Mouse (Mus musculus) kidney, embryonic 15.5 days (tissue): Measurements from ENCODE around the gene Rilp. TPM values are rescaled to one million over a fixed set of nuclear protein-coding genes. Genes with fewer than 3 reads are reported as not detected.

Source experiments
- ATAC-seq: fragments of 200-750 bp; cut with Nextera tagmentation; replicated peaks from 2 replicates; pipeline ENCODE4 v1.8.0; 2017; ENCODE audit warnings: moderate TSS enrichment; ENCODE audit not compliant: low FRiP score
- H3K27ac ChIP-seq: fragments of 300-500 bp; sonication (generic); 2 replicates; pipeline ENCODE4 v1.5.1; 2015; ENCODE audit warnings: mild to moderate bottlenecking, inconsistent platforms
- H3K27me3 ChIP-seq: fragments of 300-500 bp; sonication (generic); 2 replicates; pipeline ENCODE4 v1.6.1; 2015; ENCODE audit warnings: inconsistent platforms
- H3K36me3 ChIP-seq: fragments of 300-500 bp; sonication (generic); 2 replicates; pipeline ENCODE4 v1.6.1; 2015; ENCODE audit warnings: inconsistent platforms
- H3K4me1 ChIP-seq: fragments of 300-500 bp; sonication (generic); 2 replicates; pipeline ENCODE4 v1.6.1; 2015; ENCODE audit warnings: inconsistent platforms
- H3K4me2 ChIP-seq: fragments of 300-500 bp; sonication (generic); 2 replicates; pipeline ENCODE4 v1.6.1; 2015; ENCODE audit warnings: moderate library complexity, mild to moderate bottlenecking, inconsistent platforms
- H3K4me3 ChIP-seq: fragments of 300-500 bp; sonication (generic); replicated peaks from 2 replicates; pipeline ENCODE4 v1.5.1; 2015; ENCODE audit warnings: mild to moderate bottlenecking, inconsistent platforms
- H3K9ac ChIP-seq: fragments of 300-500 bp; sonication (generic); 2 replicates; pipeline ENCODE4 v1.6.1; 2015; ENCODE audit warnings: mild to moderate bottlenecking, inconsistent platforms
- H3K9me3 ChIP-seq: fragments of 300-500 bp; sonication (generic); replicated peaks from 2 replicates; pipeline ENCODE4 v1.6.1; 2016; ENCODE audit warnings: inconsistent platforms
- WGBS: fragments of 180-500 bp; shearing (Covaris S2); methylation state at CpG from one replicate; pipeline ENCODE4 v1.1.7; 2015; ENCODE audit warnings: mixed read lengths; 5-methylcytosine and 5-hydroxymethylcytosine counted together
- polyA plus RNA-seq: library from polyadenylated mRNA; unstranded; fragments of >200 nt; fragmentation: Nextera tagmentation; extraction: Ambion mirVana; gene quantifications from 2 replicates; pipeline ENCODE4 v1.2.1, GENCODE M21; 2015

The Rilp gene
- polyA plus RNA-seq, 1 experiment from 2014 or later = 1.3 TPM

GRCm38 (mm10) chr11:75508162-75508561 is 1.7 kb upstream of the Rilp start:
- WGBS = 95% methylated on average over 4 of the region's 4 CpGs
- H3K27me3 ChIP-seq = no peaks in the 10 kb centered on the region
- no peaks in the 10 kb centered on the region for H3K9me3 ChIP-seq
- H3K4me1 ChIP-seq = peaks cover 29% of the 10 kb centered on the region
- no peak overlapping the region for H3K27ac ChIP-seq
- no peak overlapping the region for H3K4me2 ChIP-seq
- ATAC-seq = no peak
- peaks cover 64% of the 10 kb centered on the region for H3K36me3 ChIP-seq
- H3K9ac ChIP-seq = no peak overlapping the region
- H3K4me3 ChIP-seq = no peak overlapping the region

GRCm38 (mm10) chr11:75508904-75509303 is 990 bp upstream of the Rilp start:
- H3K4me2 ChIP-seq = no peak overlapping the region
- no peaks in the 10 kb centered on the region for H3K9me3 ChIP-seq
- no peaks in the 10 kb centered on the region for H3K27me3 ChIP-seq
- no peak for ATAC-seq
- WGBS = 47% methylated on average over 8 of the region's 8 CpGs
- H3K4me1 ChIP-seq = peaks cover 35% of the 10 kb centered on the region
- H3K27ac ChIP-seq = peak overlapping the region; percentile 85
- no peak overlapping the region for H3K4me3 ChIP-seq
- peaks cover 57% of the 10 kb centered on the region for H3K36me3 ChIP-seq
- H3K9ac ChIP-seq = no peak overlapping the region; the same call in 1 of the 2 replicates

- H3K4me2 ChIP-seq = peak overlapping the region; percentile 91
- peaks cover 40% of the 10 kb centered on the region for H3K36me3 ChIP-seq
- WGBS = 3% methylated on average over 24 of the region's 24 CpGs
- peak; percentile 87 for ATAC-seq
- H3K27ac ChIP-seq = peak overlapping the region; percentile 85
- peaks cover 38% of the 10 kb centered on the region for H3K4me1 ChIP-seq
- peak overlapping the region; percentile 51 for H3K9ac ChIP-seq
- H3K27me3 ChIP-seq = no peaks in the 10 kb centered on the region
- no peaks in the 10 kb centered on the region for H3K9me3 ChIP-seq
- H3K4me3 ChIP-seq = peak overlapping the region; percentile 54
These were observed 716 bp downstream of the Rilp start for GRCm38 (mm10) chr11:75510627-75510993.

- ATAC-seq = no peak
- peaks cover 34% of the 10 kb centered on the region for H3K36me3 ChIP-seq
- H3K9ac ChIP-seq = no peak overlapping the region
- H3K4me3 ChIP-seq = no peak overlapping the region
- 84% methylated on average over 6 of the region's 6 CpGs for WGBS
- no peaks in the 10 kb centered on the region for H3K27me3 ChIP-seq
- H3K27ac ChIP-seq = no peak overlapping the region
- no peaks in the 10 kb centered on the region for H3K9me3 ChIP-seq
- peaks cover 38% of the 10 kb centered on the region for H3K4me1 ChIP-seq
- no peak overlapping the region for H3K4me2 ChIP-seq
These were observed 1.3 kb downstream of the Rilp start for GRCm38 (mm10) chr11:75511213-75511612.

GRCm38 (mm10) chr11:75512301-75513018 is 2.6 kb downstream of the Rilp start:
- no peaks in the 10 kb centered on the region for H3K9me3 ChIP-seq
- no peak for ATAC-seq
- H3K4me3 ChIP-seq = no peak overlapping the region
- H3K27me3 ChIP-seq = no peaks in the 10 kb centered on the region
- no peak overlapping the region for H3K9ac ChIP-seq
- H3K27ac ChIP-seq = no peak overlapping the region
- peaks cover 22% of the 10 kb centered on the region for H3K36me3 ChIP-seq
- H3K4me2 ChIP-seq = no peak overlapping the region
- WGBS = 76% methylated on average over 9 of the region's 9 CpGs
- peaks cover 38% of the 10 kb centered on the region for H3K4me1 ChIP-seq

GRCm38 (mm10) chr11:75513336-75513735 is 3.4 kb downstream of the Rilp start, which contains the start of gene Scarf1:
Gene Scarf1 (plus strand): TSS chr11:75513540.
- Histone ChIP-seq H3K4me1 (peaks cover 37% of the 10 kb centered on the region), H3K27ac (no peak within 1 kb of the TSS), H3K27me3 (no peaks in the 10 kb centered on the region), H3K9me3 (no peaks in the 10 kb centered on the region), H3K36me3 (peaks cover 13% of the 10 kb centered on the region), H3K4me2 (peak within 1 kb of the TSS; percentile 43), H3K4me3 (peak within 1 kb of the TSS; percentile 34), H3K9ac (0 out of 2 replicates have a peak within 1 kb of the TSS, but pooled peaks have one; percentile 10)
- ATAC-seq = no peak
- WGBS = 42% methylated on average over 8 of the region's 8 CpGs

- H3K4me3 ChIP-seq = no peak overlapping the region
- H3K27me3 ChIP-seq = no peaks in the 10 kb centered on the region
- no peak overlapping the region for H3K4me2 ChIP-seq
- 92% methylated on average over 25 of the region's 25 CpGs for WGBS
- H3K27ac ChIP-seq = no peak overlapping the region
- H3K9me3 ChIP-seq = no peaks in the 10 kb centered on the region
- no peaks in the 10 kb centered on the region for H3K36me3 ChIP-seq
- no peak overlapping the region for H3K9ac ChIP-seq
- ATAC-seq = no peak
- peaks cover 21% of the 10 kb centered on the region for H3K4me1 ChIP-seq
These were observed 5.3 kb downstream of the Rilp start for GRCm38 (mm10) chr11:75515186-75515585.

GRCm38 (mm10) chr11:75519834-75520633 is 10.1 kb downstream of the Rilp start:
- H3K4me3 ChIP-seq = no peak overlapping the region
- H3K27ac ChIP-seq = no peak overlapping the region
- no peak for ATAC-seq

GRCm38 (mm10) chr11:75521609-75522008 is 11.7 kb downstream of the Rilp start:
- H3K36me3 ChIP-seq = no peaks in the 10 kb centered on the region
- no peak overlapping the region for H3K4me3 ChIP-seq
- no peak overlapping the region for H3K27ac ChIP-seq
- H3K27me3 ChIP-seq = no peaks in the 10 kb centered on the region
- 87% methylated on average over 4 of the region's 4 CpGs for WGBS
- H3K4me2 ChIP-seq = no peak overlapping the region
- peaks cover 8% of the 10 kb centered on the region; the same call in 1 of the 2 replicates for H3K4me1 ChIP-seq
- H3K9me3 ChIP-seq = no peaks in the 10 kb centered on the region
- no peak overlapping the region for H3K9ac ChIP-seq
- no peak for ATAC-seq

More at GRCm38 (mm10) chr11:75519834-75520633, 10.1 kb downstream of the Rilp start:
- Histone ChIP-seq H3K9ac (no peak overlapping the region), H3K9me3 (no peaks in the 10 kb centered on the region), H3K4me2 (no peak overlapping the region), H3K36me3 (no peaks in the 10 kb centered on the region), H3K27me3 (no peaks in the 10 kb centered on the region), H3K4me1 (peaks cover 7% of the 10 kb centered on the region; the same call in 1 of the 2 replicates)
- 65% methylated on average over 15 of the region's 15 CpGs for WGBS

GRCm38 (mm10) chr11:75522793-75523192 is 12.9 kb downstream of the Rilp start:
- Histone ChIP-seq H3K36me3 (no peaks in the 10 kb centered on the region), H3K4me2 (no peak overlapping the region), H3K4me1 (peaks cover 11% of the 10 kb centered on the region; the same call in 1 of the 2 replicates), H3K4me3 (no peak overlapping the region), H3K27me3 (no peaks in the 10 kb centered on the region), H3K9ac (no peak overlapping the region), H3K9me3 (no peaks in the 10 kb centered on the region), H3K27ac (no peak overlapping the region)
- 82% methylated on average over 2 of the region's 2 CpGs for WGBS
- ATAC-seq = no peak

- no peak overlapping the region for H3K4me3 ChIP-seq
- ATAC-seq = no peak
- H3K36me3 ChIP-seq = no peaks in the 10 kb centered on the region
- WGBS = 89% methylated on average over 15 of the region's 15 CpGs
- H3K9me3 ChIP-seq = no peaks in the 10 kb centered on the region
- H3K4me2 ChIP-seq = no peak overlapping the region
- H3K9ac ChIP-seq = no peak overlapping the region
- peaks cover 7% of the 10 kb centered on the region; the same call in 1 of the 2 replicates for H3K4me1 ChIP-seq
- H3K27me3 ChIP-seq = no peaks in the 10 kb centered on the region
- no peak overlapping the region for H3K27ac ChIP-seq
These were observed 15.7 kb downstream of the Rilp start for GRCm38 (mm10) chr11:75525531-75526125.

- 79% methylated on average over 6 of the region's 6 CpGs for WGBS
- Histone ChIP-seq H3K27ac (no peak overlapping the region), H3K9ac (no peak overlapping the region), H3K27me3 (no peaks in the 10 kb centered on the region), H3K4me1 (peaks cover 8% of the 10 kb centered on the region; the same call in 1 of the 2 replicates), H3K4me2 (no peak overlapping the region), H3K9me3 (no peaks in the 10 kb centered on the region), H3K36me3 (no peaks in the 10 kb centered on the region), H3K4me3 (no peak overlapping the region)
- ATAC-seq = no peak
These were observed 17.0 kb downstream of the Rilp start for GRCm38 (mm10) chr11:75526943-75527342.
